Mouse (Mus musculus) CH12.LX (cell line): ENCODE measurements around the gene Tmem45b.

Experiments used
- CHD1 ChIP-seq: IDR thresholded peaks from 2 replicates; pipeline ENCODE4 v1.6.1; 2012; ENCODE audit warnings: low read depth, low read length, improper control_type of control experiment, inconsistent platforms
- CTCF ChIP-seq, 2 experiments: IDR thresholded peaks in 1 of 2; conservative IDR thresholded peaks in 1 of 2; 2 replicates each; pipeline ENCODE4 v1.5.1; 2011 to 2012; ENCODE audit warnings: low read depth in 2 of 2, low read length in 2 of 2, improper control_type of control experiment in 1 of 2, inconsistent platforms in 1 of 2, mild to moderate bottlenecking in 1 of 2, moderate library complexity in 1 of 2
- E2F4 ChIP-seq: IDR thresholded peaks from 2 replicates; pipeline ENCODE4 v1.6.1; 2011; ENCODE audit warnings: low read depth, low read length, improper control_type of control experiment; ENCODE audit not compliant: insufficient replicate concordance
- EP300 ChIP-seq: IDR thresholded peaks from 2 replicates; pipeline ENCODE4 v1.6.1; 2011; ENCODE audit warnings: low read length, improper control_type of control experiment
- ETS1 ChIP-seq: conservative IDR thresholded peaks from 2 replicates; pipeline ENCODE4 v1.6.1; 2012; ENCODE audit warnings: low read depth, mild to moderate bottlenecking, inconsistent platforms, low read length, improper control_type of control experiment, moderate library complexity
- HCFC1 ChIP-seq: IDR thresholded peaks from 2 replicates; pipeline ENCODE4 v1.6.1; 2012; ENCODE audit warnings: low read depth, mild to moderate bottlenecking, inconsistent platforms, low read length, improper control_type of control experiment
- JUN ChIP-seq: IDR thresholded peaks from 2 replicates; pipeline ENCODE4 v1.6.1; 2011; ENCODE audit warnings: low read depth, mild to moderate bottlenecking, low read length, improper control_type of control experiment, moderate library complexity; ENCODE audit not compliant: insufficient read depth
- JUND ChIP-seq: conservative IDR thresholded peaks from 2 replicates; pipeline ENCODE4 v1.6.1; 2011; ENCODE audit warnings: low read depth, low read length, improper control_type of control experiment
- MAFK ChIP-seq: IDR thresholded peaks from 2 replicates; pipeline ENCODE4 v1.6.1; 2011; ENCODE audit warnings: low read length, improper control_type of control experiment; ENCODE audit not compliant: insufficient replicate concordance
- POLR2A ChIP-seq: IDR thresholded peaks from 2 replicates; pipeline ENCODE4 v1.6.1; 2011; ENCODE audit warnings: low read depth, mild to moderate bottlenecking, improper control_type of control experiment, low read length
- POLR2AphosphoS2 ChIP-seq: IDR thresholded peaks from 2 replicates; pipeline ENCODE4 v1.6.1; 2011; ENCODE audit warnings: low read depth, low read length, improper control_type of control experiment
- RCOR1 ChIP-seq: conservative IDR thresholded peaks from 2 replicates; pipeline ENCODE4 v1.6.1; 2012; ENCODE audit warnings: low read depth, mild to moderate bottlenecking, inconsistent platforms, low read length, improper control_type of control experiment
- ZC3H11A ChIP-seq: IDR thresholded peaks from 2 replicates; pipeline ENCODE4 v1.6.1; 2012; ENCODE audit warnings: low read depth, mild to moderate bottlenecking, inconsistent platforms, low read length, improper control_type of control experiment

DNA sequence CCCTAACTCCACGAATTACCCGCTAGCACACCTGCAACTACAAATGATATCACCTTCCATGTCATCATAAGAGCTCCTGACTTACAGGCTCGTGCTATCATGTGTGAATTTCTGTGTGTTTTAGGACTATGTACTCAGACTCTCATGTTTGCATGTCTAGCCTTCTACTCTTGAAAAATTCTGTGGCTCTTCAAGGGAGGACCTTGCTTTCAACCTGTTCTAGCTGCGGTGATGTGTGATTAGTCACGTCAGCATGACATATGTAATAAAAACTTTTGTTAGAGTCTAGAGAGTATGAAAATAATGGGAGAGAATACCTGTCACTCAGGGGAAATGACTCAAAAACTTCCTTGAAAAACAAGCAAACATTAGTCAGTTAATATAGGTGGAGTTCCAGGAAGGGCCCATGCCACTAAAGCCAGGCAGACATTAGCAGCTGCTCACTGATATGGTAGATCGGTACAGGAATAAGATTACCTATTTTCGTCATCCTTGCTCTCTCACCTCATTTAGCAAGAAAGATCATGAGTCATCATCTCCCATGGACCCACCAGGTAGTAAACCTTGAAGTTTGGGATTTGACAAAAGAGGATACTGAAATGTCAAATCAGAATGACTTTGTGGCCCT is 15.0 kb downstream of the Tmem45b start:
- TF ChIP-seq CTCF (conservative IDR thresholded peaks at IDR 0.05 in 1 of 2, IDR thresholded peaks at IDR 0.05 in 1 of 2; ENCODE audit: low read depth in 2 of 2, low read length in 2 of 2) (no peak), EP300 (no peak), HCFC1 (no peak), JUN (no peak), POLR2A (no peak), RCOR1 (no peak), E2F4 (no peak), ETS1 (no peak), JUND (no peak), MAFK (no peak), CHD1 (no peak), POLR2AphosphoS2 (no peak), ZC3H11A (no peak)
